Mouse (Mus musculus): ENCODE results near the gene Zfp831.

The Zfp831 gene

DNA sequence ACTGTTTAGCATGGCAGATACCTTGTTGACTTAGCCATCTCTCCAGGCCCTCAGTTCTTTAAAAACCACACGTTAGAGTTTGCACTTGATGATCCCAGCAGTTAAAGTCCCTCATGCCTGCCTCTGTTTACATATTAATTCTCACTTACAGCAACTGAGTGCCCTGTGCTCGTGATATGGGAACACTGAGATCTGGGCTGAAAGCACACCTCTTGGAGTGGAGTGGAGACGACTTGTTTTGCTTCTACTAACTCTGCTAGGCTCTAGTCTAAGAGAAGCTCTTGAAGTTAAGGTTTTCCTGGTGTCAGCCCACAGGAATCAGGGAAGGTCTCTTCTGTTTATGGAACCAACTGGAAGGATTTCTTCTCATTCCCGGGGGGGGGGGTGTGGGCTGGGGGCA lies 9.5 kb downstream of the Zfp831 start:
- no peak for DNase-seq (ENCODE audit: low spot score)

DNA sequence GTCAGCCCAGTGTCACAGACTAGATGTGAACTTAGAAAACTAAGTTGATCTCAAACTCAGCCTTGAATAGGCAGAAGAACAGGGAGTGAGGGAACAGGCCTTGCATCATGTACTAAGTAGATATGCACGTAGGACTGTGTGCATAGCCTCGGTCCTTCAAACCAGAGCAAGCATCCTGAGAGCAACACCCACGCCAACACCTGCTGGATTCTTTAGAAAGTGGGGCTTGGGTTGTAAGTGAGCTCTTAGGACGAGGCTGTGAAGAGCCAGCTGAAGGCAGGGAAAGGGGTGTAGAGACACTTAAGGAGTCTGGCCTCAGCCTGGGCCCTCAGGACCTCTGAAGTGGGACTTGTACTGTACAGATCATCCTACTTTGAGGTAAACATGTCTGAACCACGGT lies 12.0 kb downstream of the Zfp831 start:
- DNase-seq (ENCODE audit: low spot score) = no peak

DNA sequence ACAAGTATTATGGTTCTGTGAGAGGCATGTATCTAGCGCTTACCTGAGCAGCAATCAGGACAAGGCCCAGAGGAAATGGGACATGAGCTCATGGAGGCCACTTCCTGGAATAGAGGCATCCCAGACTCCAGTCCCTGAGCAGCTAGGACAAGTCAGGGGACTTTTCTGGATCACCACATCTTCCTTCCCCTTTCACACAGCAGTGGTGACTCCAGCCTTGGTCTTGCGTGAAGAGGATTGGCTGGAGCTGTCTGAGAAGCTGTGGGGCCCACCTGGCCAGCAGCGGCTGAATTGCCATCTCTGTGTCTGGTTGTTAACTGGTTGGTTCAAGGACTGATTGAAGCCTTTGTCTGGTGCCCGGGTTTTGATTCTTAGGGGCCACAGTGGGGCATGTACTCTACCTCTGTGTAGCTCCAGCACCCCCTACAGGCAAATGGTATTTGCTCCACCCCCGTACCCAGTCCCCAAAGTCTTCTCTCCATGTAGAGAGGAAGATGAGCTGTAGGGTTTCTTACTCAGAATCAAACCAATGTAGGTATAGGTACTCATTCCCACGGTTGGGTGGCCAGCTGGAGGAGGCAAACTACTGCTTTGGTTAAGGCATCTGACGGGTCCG lies 15.0 kb downstream of the Zfp831 start:
- DNase-seq (ENCODE audit: low spot score) = no peak

DNA sequence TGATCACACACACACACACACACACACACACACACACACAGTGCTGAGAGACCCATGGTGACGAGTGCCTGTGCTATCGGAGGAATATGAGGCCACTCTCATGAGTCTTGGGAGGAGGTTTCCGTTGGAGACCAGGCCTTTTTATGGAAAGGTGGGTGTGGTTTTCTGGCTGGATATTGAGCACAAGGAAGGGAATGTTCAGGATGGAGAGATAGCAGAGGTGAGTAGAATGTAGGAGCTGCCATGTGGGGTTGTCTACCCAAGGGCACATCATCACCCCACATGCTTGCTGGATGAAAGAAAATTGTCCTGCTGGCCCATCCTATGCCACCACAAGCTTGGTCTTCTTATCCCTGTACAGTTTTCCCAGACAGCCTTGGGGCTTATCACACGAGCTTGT lies 16.5 kb downstream of the Zfp831 start:
- no peak for DNase-seq (ENCODE audit: low spot score)

DNA sequence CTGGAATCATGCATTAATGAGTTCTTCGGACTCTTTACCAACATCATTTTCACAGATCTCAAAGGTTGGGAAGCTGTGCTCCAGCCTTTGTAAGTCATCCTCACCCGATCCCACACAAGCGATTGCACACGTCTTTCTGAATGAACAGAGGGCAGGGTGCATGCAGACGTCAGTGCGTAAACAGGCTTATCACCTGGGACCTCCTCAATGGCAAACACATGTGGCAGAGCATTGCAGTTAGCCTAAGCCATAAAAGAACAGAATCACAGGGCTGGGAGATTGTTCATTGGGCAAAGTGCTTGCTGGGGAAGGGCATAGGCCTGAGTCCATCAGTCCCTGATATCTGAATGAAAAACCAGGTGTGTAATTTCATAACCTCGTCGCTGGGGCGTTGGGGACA lies 17.0 kb downstream of the Zfp831 start:
- DNase-seq (ENCODE audit: low spot score) = no peak

DNA sequence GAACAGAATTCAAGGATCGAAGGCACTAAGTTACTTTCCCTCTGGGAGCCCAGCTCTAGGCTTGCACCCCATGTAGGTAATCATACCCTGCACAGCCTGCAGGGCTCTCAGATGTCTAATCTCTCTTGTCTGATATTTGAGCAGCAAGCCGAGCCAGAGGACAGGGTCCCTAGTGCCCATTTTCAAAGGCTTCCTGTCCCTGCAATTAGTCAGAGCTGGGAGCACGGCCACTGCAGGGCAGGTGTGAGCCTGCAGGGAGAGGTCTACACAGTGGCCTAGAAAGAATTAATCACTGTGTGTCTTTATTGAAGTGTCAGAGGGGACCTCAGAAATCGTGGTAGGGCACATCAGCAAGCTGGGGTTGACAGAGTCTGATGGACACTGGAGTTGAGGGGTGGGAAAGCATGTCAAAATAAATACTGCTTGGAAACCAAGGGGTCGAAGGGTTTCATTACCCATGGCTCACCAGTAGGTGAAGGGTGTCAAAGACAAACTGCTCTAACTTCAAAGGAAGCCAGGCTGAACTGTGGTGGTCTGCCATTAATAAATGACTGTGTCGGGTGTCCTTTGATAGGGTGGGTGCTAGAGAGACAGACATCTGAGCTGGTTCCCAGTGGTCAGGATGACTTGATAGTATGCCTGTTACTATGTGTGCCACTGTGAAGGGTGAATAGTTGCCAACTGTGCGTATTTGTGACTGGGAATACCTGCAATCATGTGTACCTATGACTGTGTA lies 18.3 kb downstream of the Zfp831 start:
- DNase-seq (ENCODE audit: low spot score) = no peak

DNA sequence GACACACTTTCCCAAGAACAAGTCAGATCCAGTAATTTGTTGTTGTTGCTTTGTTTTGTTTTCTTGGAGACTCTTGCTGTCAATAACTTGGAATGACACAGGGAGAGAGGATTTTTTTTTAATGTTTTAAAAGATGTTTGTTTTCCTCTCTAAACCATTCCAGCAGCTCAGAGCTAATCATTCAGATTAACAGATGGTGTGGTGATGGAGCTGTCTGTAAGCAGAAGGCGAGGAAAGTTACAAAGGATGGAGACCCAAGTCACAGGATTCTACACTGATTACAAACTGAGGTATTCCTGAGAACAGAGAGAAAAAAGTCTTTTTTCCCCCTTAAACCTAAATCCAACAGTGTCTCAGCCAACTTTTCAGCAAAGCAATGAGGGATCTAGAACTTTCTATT lies 19.3 kb downstream of the Zfp831 start:
- DNase-seq (ENCODE audit: low spot score) = no peak

DNA sequence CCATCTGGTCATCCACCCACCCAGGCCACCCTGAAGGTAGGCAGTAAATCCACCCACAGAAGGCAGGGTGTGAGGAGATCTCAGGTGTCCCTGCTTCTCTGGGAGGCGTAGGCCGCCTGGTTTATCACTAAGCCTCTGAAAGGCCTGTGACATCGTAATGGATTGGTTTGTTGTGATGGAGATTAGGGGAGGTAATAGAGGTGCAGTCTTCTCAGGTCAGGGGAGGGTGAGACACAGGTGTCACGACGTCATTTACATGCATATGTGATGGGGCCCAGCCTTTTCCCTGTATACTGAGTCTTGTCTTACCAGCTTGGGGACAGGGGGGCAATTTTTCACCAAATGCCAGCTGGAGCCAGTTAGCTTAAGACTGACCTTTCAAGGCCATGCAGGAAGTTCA lies 22.1 kb downstream of the Zfp831 start:
- no peak for DNase-seq (ENCODE audit: low spot score)

DNA sequence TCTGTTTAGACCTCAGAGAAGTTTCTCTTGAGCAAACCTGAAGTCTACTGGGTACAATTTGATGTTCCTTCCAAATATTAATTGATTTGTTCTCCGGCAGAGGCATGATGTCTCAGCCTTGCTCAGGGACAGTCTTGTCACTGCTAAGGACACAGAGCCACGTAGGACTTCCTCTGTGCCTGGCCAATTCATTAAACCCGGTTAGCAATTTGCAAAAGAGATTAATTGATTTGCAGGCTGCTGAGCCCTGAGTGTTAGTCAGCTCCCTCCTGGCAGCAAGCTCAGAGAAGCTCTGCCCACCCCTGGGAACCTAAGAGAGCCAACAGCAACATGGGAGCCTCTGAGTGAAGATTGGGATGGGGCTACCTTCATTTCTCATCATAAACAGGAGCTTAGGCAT lies 25.5 kb downstream of the Zfp831 start:
- no peak for DNase-seq (ENCODE audit: low spot score)

DNA sequence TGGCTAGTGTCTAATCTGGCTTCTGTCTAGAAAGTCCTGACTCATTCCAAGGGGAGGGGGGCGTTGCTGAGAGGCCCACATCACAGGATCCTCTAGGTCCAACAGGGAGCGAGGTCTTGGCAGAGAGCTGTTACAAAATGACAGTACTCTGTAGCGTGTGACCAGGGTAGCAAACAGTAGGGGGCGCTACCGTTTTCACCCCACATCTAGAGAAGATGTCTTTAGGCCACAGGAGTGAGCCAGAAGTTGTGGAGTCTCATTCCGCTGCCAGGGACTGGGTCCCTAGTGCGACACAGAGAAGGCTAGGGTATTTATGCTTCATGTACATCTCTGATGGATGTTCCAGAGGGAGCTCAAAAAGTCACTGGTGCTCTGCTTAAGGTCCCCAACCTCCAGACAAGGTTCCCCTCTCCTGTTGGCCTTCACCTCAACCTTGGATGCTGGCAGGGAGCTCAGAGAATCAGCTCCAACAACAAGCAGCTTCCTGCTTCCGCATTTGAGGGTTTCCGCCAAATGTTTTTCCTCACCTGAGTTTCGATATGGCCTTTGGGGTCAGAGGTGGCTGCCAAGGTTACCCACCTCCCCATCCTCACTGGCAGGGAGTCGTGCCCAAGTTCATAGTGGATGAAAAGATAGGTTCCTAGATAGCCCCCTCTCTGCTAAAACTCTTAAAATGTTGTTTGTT lies 29.3 kb downstream of the Zfp831 start:
- DNase-seq (ENCODE audit: low spot score) = no peak

DNA sequence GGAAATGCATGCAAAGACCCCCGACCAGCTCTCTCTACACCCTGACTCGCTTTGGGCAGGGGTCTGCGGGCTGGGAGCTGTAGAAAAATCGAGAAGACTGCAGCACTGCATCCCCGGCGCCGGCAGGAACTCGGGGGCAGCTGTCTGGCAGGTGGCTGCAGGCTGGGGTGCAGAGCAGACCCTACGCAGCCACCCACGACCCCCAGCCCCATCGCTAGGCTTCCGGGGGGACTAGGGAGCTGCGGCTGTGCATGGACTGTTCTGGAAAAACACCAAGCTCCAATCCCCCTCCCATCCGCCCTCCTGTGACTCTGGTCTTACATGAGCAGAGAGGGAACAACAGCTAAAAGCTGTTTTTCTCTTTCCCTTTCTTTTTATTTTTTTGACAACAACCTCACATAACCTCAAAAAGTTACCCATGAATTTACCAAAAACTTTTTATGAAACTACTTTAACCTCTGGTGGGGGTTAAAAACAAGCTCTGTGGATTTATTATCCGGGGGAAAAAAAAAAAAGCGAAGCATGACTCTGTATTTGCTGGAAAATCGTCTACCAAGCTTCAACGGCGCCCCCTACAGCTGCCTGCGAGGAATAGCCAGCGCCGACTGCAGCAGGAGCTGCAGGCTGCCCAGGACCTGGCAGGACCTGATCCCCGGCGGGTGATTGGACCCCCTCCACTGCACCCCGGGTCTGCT lies 30.4 kb downstream of the Zfp831 start:
- peak; percentile 57 for DNase-seq (ENCODE audit: low spot score)

DNA sequence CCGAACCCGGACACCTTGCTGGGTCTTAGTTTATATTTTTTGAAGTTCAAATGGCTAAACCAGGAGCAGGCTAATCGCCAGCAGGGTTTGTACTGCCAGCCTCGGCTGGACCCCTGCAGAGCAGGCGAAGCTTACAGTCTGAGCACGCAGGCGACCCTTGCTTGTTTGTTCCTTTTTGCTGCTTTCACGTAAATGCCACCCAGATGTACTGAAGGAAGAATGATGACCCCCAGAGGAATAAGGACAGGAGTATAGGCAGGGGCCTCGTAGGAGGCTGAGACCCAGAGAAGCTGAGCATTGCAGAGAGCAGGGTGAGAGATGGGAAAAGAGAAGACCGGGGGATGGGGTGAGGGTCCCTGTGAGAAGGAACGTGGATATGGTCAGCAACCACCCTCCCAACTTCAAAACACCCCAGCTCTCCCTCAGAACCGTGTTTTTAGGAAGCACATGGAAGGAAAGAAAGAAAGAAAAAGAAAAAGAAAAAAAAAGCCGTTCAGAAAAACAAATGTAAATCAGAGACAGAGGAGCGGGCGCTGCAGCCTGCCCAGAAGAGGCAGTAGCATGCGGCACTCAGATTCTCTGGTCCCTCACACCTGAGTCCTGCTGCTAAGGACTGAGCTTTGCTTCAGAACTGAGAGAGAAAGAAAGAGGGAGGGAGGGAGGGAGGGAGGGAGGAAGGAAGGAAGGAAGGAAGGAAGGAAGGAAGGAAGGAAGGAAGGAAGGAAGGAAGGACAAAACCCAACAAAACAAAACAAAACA lies 31.1 kb downstream of the Zfp831 start:
- no peak for DNase-seq (ENCODE audit: low spot score)

DNA sequence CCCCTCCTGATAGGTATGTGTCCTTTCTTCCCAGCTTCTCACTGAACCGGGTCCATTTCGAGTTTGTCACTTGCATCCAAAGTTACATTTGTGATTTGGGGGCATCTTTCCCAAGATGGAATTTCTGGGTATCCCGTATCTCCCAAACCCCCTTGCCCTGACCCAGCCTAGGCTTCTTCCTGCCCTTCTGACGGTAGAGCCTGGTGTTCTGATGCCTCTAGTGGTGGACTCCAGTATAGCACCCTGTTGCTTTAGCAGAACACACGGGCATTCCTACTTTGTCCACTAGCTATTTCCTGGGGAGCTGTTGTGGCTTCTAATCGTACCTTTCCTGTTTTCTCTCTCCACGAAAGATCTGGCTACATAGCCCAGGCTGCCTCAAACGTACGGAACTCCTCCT lies 32.3 kb downstream of the Zfp831 start:
- peak; percentile 64 for DNase-seq (ENCODE audit: low spot score)

DNA sequence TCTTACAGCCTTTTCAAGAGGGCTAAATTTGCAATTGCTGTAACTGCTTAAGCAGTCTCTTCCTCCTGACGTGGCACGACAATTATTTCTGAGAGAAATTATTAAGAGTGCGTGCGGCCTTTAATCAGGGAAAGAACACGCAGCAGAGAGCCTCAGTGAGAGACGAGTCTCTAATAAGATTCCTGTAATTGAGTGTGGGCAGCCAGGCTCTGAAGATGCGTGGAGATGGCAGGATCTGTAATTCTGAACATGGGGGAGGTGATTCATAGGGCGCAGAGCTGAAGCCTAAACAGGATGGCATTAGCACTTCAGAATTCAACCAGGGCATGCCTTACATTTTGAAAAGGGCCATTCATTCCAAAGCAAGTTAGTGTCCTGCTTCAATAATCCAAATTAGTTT lies 58.0 kb downstream of the Zfp831 start:
- DNase-seq (ENCODE audit: low spot score) = no peak

DNA sequence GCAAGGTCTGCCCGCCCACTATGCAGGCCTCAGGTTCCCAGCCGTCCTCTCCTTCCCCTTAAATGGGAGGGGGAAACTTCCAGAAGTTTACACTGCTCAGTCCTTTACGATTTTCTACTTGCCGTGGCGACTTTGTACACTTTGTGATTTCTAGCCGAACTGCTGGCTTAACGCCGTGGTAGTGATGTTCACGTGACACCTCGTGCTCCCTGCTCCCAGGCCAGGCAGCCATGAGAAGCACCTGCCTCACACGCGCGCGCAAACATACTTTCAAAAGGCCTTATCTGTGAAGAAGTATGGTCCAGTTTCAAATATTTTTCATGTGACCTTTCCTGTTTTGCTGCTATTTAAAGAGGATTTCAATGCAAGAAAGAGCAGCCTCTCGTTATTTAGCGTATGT lies 63.8 kb downstream of the Zfp831 start:
- no peak for DNase-seq (ENCODE audit: low spot score)

DNA sequence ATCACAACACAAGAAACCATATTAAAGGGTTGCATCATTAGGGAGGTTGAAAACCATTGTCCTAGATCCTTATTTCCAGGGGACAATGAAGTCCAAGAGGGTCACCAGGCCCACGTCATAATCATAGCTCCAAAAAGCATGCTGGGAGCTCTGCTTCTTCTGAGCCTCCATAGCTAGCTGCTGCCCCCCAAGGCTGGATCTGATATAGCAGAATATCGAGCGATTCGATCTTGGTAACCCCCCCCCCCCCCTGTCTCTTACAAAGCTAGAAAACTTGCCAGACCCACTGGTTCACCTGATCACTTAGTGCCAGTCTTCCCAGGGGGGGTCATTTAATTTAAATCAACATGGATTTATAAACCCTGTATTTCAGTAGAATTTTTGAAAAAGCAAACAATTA lies 65.3 kb downstream of the Zfp831 start:
- no peak for DNase-seq (ENCODE audit: low spot score)

DNA sequence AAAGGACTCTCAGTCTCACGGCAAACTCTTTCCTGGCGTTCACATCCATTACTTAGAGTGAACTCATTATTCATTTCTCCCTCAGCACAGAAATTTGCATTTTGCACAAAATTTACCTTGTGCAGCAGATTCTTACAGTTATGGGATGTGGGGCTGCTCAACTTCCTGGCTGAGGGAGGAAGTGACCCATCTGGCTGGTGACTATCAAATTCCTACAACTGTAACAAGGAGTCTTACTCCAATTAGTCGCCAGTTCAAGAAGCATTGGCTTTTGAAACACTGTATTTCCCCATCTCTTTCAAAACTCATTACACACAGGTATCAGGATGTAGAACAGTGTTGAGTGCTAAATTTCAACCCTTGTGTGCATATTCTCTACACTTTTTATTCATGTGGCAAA lies 66.9 kb downstream of the Zfp831 start:
- no peak for DNase-seq (ENCODE audit: low spot score)

DNA sequence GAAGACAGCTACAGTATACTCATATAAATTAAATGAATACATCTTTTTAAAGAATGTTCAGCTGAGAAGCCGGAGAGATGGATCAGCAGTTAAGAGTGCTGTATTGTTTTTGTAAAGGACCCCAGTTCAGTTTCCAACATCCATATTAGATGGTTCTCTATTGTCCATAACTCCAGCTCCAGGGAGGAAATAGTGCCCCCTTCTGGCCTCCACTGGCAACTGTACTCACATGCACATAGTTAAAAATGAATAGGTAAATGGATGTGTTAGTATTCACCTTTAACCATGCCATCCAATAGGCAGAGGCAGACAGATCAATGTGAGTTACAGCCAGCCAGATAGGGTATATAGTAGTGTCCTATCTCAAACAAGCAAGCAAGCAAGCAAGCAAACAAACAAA lies 68.7 kb downstream of the Zfp831 start:
- no peak for DNase-seq (ENCODE audit: low spot score)

DNA sequence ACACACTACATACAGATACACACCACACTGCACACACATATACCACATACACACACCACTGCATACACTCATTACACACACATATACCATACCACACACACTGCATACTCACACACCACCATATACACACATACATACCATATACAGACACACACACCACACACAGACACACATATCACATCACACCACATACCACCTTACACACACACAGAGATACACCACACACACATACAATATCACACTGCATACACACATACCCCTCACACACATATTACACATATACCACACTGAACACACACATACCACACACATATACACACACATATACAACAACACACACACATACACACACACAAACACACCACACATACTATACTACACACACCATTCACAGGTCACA lies 72.6 kb downstream of the Zfp831 start:
- no peak for DNase-seq (ENCODE audit: low spot score)

DNA sequence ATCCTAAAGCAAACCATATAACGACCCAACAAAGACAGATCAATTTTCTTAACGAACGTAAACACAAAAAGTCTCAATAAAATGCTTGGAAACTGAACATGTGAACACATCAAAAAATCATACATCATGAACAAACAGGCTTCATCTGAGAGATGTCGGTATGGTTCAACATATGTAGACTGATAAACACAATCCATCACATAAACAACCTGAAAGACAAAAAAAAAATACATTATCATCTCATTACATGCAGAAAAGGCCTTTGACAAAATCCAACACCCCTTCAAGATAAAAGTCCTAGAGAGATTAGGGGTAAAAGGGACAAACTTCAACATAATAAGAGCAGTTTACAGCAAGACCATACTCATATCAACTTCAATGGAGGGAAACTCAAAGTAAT lies 74.5 kb downstream of the Zfp831 start:
- no peak for DNase-seq (ENCODE audit: low spot score)

DNA sequence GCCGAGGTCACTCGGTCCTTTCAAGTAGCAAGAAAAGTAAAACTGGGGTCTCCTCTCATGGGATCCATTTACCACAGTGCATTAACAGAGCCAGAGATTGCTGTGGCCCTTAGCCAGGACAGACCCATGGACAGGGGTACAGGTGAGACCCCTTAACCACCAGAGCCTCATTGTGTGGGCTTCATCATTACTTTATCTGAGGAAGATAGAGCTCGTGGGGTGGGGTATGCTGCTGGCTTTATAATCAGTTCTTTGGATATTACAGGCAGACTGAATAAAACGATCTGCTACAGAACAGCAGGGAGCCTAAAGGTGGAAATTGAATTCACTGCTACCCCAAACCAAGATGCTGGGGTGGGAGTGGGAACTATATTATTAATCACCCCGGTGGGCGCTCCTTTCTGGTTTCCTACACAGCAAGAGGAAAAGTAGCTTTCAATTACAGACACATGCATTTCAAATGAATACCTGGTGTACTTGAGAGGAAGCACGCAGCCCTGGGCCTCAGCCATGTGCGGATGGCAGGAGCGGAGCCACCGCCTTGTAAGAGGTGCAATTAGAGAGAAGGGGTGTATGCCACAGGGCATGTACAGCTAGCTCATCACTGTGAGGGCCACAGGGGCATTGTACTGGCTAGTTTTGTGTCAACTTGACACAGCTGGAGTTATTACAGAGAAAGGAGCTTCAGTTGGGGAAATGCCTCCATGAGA lies 83.9 kb downstream of the Zfp831 start:
- DNase-seq (ENCODE audit: low spot score) = no peak

DNA sequence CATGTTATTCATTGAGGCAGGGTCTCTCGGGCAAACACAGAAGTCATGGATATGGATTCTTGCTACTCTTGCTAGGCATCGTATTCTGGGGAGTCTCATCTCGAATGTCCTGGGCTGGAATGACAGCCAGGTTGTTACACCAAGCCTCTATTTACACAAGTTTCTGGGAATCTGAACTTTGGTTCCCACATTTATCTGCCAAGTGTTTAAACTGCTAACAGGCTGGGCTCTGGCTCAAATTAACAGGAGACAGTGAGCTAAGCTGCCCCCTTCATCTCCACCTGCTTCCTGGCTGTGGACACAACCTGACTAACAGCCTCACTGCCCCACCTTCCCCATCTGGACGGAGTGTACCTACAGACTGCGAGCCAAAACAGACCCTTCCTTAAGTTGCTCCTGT lies 88.6 kb downstream of the Zfp831 start:
- DNase-seq (ENCODE audit: low spot score) = no peak
